Comparison of ENCODE assay signal across 19 mouse cellular contexts in genomic region chr9:61381445-61381844, GRCm38 (mm10). TPM values are rescaled to one million over a fixed set of nuclear protein-coding genes. Genes with fewer than 3 reads are reported as not detected.
A peak's percentile ranks its signal among the peaks of the same experiment; 100 is the strongest.
DNase-seq lines count a peak whose midpoint lies in the region; ATAC-seq lines count a peak whose summit lies in the region.
"Had no signal": no experiment of that assay in that cellular context is flagged by ENCODE, and none has a peak within 500 bp of the region (broad histone marks: within the 10 kb centered on the region; RNA-seq: fewer than 3 reads in every experiment).

No protein-coding gene starts in this region.

- peaks cover 7% of the 10 kb centered on the region; the same call in 1 of the 2 replicates for H3K27me3 ChIP-seq in hindbrain, embryonic 13.5 days
- H3K27me3 ChIP-seq in hindbrain, embryonic 14.5 days (ENCODE audit: control insufficient read depth, insufficient read depth, low read length), result no peaks in the 10 kb centered on the region
- no peaks in the 10 kb centered on the region; the same call in 1 of the 2 replicates for H3K27me3 ChIP-seq in neural tube, embryonic 13.5 days
- H3K27me3 ChIP-seq in neural tube, embryonic 15.5 days (replicated peaks), result 0 out of 2 replicates have a peak, but pooled peaks cover 3% of the 10 kb centered on the region
- H3K27me3 ChIP-seq: embryonic facial prominence, embryonic 12.5 days; hindbrain, embryonic 15.5 days had no signal

- no peak overlapping the region for H3K9ac ChIP-seq in hindbrain, embryonic 13.5 days
- no peak overlapping the region for H3K9ac ChIP-seq in hindbrain, embryonic 14.5 days
- 0 out of 2 replicates have a peak overlapping the region, but pooled peaks have one; percentile 5 for H3K9ac ChIP-seq in neural tube, embryonic 13.5 days
- H3K9ac ChIP-seq in neural tube, embryonic 15.5 days (replicated peaks), result no peak overlapping the region
- H3K9ac ChIP-seq: hindbrain, embryonic 15.5 days had no signal

- H3K9me3 ChIP-seq in hindbrain, embryonic 13.5 days, result no peaks in the 10 kb centered on the region
- H3K9me3 ChIP-seq in hindbrain, embryonic 14.5 days (ENCODE audit: control insufficient read depth, low read length), result no peaks in the 10 kb centered on the region
- no peaks in the 10 kb centered on the region for H3K9me3 ChIP-seq in neural tube, embryonic 13.5 days
- no peaks in the 10 kb centered on the region for H3K9me3 ChIP-seq in neural tube, embryonic 15.5 days (replicated peaks)
- H3K9me3 ChIP-seq: embryonic facial prominence, embryonic 12.5 days; hindbrain, embryonic 15.5 days had no signal

- 0 out of 2 replicates have a peak overlapping the region, but pooled peaks have one; percentile 96 for H3K4me2 ChIP-seq in hindbrain, embryonic 13.5 days
- H3K4me2 ChIP-seq in hindbrain, embryonic 14.5 days (replicated peaks), result no peak overlapping the region
- peak overlapping the region; percentile 85 for H3K4me2 ChIP-seq in neural tube, embryonic 13.5 days
- no peak overlapping the region; the same call in 1 of the 2 replicates for H3K4me2 ChIP-seq in neural tube, embryonic 15.5 days

- no peak for ATAC-seq in hindbrain, embryonic 13.5 days (ENCODE audit: low FRiP score)
- no peak for ATAC-seq in hindbrain, embryonic 14.5 days (ENCODE audit: low FRiP score)
- ATAC-seq in neural tube, embryonic 13.5 days (ENCODE audit: low read depth), result no peak
- ATAC-seq in neural tube, embryonic 15.5 days (ENCODE audit: low FRiP score), result no peak

- H3K27ac ChIP-seq in hindbrain, embryonic 13.5 days, result peak overlapping the region; percentile 48; the same call in 1 of the 2 replicates
- H3K27ac ChIP-seq in hindbrain, embryonic 14.5 days, result no peak overlapping the region
- peak overlapping the region; percentile 62 for H3K27ac ChIP-seq in neural tube, embryonic 13.5 days (replicated peaks)
- no peak overlapping the region for H3K27ac ChIP-seq in neural tube, embryonic 15.5 days (replicated peaks)
- H3K27ac ChIP-seq: embryonic facial prominence, embryonic 12.5 days; hindbrain, embryonic 15.5 days; left cerebral cortex, adult 2 months had no signal

- peaks cover 100% of the 10 kb centered on the region for H3K4me1 ChIP-seq in hindbrain, embryonic 13.5 days (replicated peaks)
- H3K4me1 ChIP-seq in hindbrain, embryonic 14.5 days (replicated peaks; ENCODE audit: control insufficient read depth, insufficient read depth, low read length), result peaks cover 95% of the 10 kb centered on the region
- peaks cover 100% of the 10 kb centered on the region for H3K4me1 ChIP-seq in neural tube, embryonic 13.5 days (replicated peaks)
- H3K4me1 ChIP-seq in neural tube, embryonic 15.5 days, result peaks cover 92% of the 10 kb centered on the region

- H3K36me3 ChIP-seq in hindbrain, embryonic 13.5 days, result peaks cover 23% of the 10 kb centered on the region
- H3K36me3 ChIP-seq in hindbrain, embryonic 14.5 days (replicated peaks; ENCODE audit: control insufficient read depth, insufficient read depth), result no peaks in the 10 kb centered on the region; the same call in none of the 2 replicates
- H3K36me3 ChIP-seq in neural tube, embryonic 13.5 days, result 0 out of 2 replicates have a peak, but pooled peaks cover 14% of the 10 kb centered on the region
- no peaks in the 10 kb centered on the region for H3K36me3 ChIP-seq in neural tube, embryonic 15.5 days
- H3K36me3 ChIP-seq: hindbrain, embryonic 15.5 days had no signal

- peak; percentile 44 to 48 for DNase-seq in cerebellum, postnatal 25 days
- no peak for DNase-seq in cerebellum, adult 8-10 months
- no peak for DNase-seq in hindbrain, embryonic 14.5 days (ENCODE audit: low spot score)
- no peak for DNase-seq in layer of hippocampus, postnatal 14 days (ENCODE audit: low spot score in 2 of 2)
- DNase-seq: adrenal gland, postnatal 14 days; cerebellum, adult 11 months; gastrocnemius, postnatal 25 days; heart, postnatal 10 days; kidney, adult 2 months; kidney, postnatal 14 days; liver; lung, postnatal 14 days; thymus, postnatal 25 days had no signal

- H3K4me3 ChIP-seq in hindbrain, embryonic 13.5 days, result no peak overlapping the region
- H3K4me3 ChIP-seq in hindbrain, embryonic 14.5 days (replicated peaks; ENCODE audit: low read length), result no peak overlapping the region
- no peak overlapping the region for H3K4me3 ChIP-seq in neural tube, embryonic 13.5 days
- H3K4me3 ChIP-seq in neural tube, embryonic 15.5 days (replicated peaks), result no peak overlapping the region
- H3K4me3 ChIP-seq: embryonic facial prominence, embryonic 12.5 days; hindbrain, embryonic 15.5 days; left cerebral cortex, adult 2 months had no signal

- 88% methylated on average over 3 of the region's 3 CpGs for WGBS in hindbrain, embryonic 13.5 days
- 74% methylated on average over 3 of the region's 3 CpGs for WGBS in hindbrain, embryonic 14.5 days
- 84% methylated on average over 3 of the region's 3 CpGs for WGBS in neural tube, embryonic 13.5 days
- WGBS in neural tube, embryonic 15.5 days, result 91% methylated on average over 3 of the region's 3 CpGs

RNA-seq across cellular contexts. Expression of gene Tle3, which starts 9.3 kb away (rescaled TPM):
- 31.0 and 32.3 TPM in 2 replicates for polyA plus RNA-seq in hindbrain, embryonic 13.5 days (2015; fragmentation: Nextera tagmentation; extraction: Ambion mirVana)
- 22.4 and 23.9 TPM in 2 replicates for polyA plus RNA-seq in hindbrain, embryonic 14.5 days (2014; fragmentation: Nextera tagmentation; extraction: Ambion mirVana)
- polyA plus RNA-seq in neural tube, embryonic 13.5 days (2015; fragmentation: Nextera tagmentation; extraction: Ambion mirVana), result 31.1 and 33.7 TPM in 2 replicates
- polyA plus RNA-seq in neural tube, embryonic 15.5 days (2015; fragmentation: Nextera tagmentation; extraction: Ambion mirVana), result 20.5 and 24.2 TPM in 2 replicates
- 10 to 100 TPM; 73.5 to 77.2 TPM for total RNA-seq in layer of hippocampus, postnatal 14 days (2021)

Comparison
In these comparisons a context has a peak if more than half of its experiments do, and no peak if none do; other contexts are left out.
1. DNase-seq: peak in cerebellum, postnatal 25 days (2 of 2); none in cerebellum, adult 8-10 months (single experiment), hindbrain, embryonic 14.5 days (single experiment) and layer of hippocampus, postnatal 14 days (0 of 2).
2. H3K27ac ChIP-seq: peak in hindbrain, embryonic 13.5 days (single experiment) and neural tube, embryonic 13.5 days (single experiment); none in hindbrain, embryonic 14.5 days (single experiment) and neural tube, embryonic 15.5 days (single experiment).
3. H3K4me2 ChIP-seq: peak in hindbrain, embryonic 13.5 days (single experiment) and neural tube, embryonic 13.5 days (single experiment); none in hindbrain, embryonic 14.5 days (single experiment) and neural tube, embryonic 15.5 days (single experiment).